Mouse (Mus musculus) liver, embryonic 14.5 days (tissue): ENCODE measurements at regions not wholly inside any gene's neighbourhood (a gene's known extent, or its start where the extent isn't known, plus 50 kb on each side); places are given as distances from the start of the nearest gene placed in this dataset.

Experiments used
- ATAC-seq: fragments of 200-750 bp; cut with Nextera tagmentation; 2 replicates; pipeline ENCODE4 v1.8.0; 2017; ENCODE audit warnings: moderate number of reproducible peaks, mild to moderate bottlenecking, moderate library complexity; ENCODE audit not compliant: insufficient read depth
- DNase-seq, 3 experiments: peaks; one replicate each; pipeline ENCODE4 v3.0.0-alpha.2; 2012 to 2013; ENCODE audit warnings: low read depth in 3 of 3, low spot score in 3 of 3
- H3K27ac ChIP-seq: fragments of 300-500 bp; sonication (generic); 2 replicates; pipeline ENCODE4 v1.5.1; 2014; ENCODE audit warnings: moderate library complexity, mild to moderate bottlenecking, control low read depth, inconsistent platforms
- H3K27me3 ChIP-seq: fragments of 300-500 bp; sonication (generic); 2 replicates; pipeline ENCODE4 v1.6.1; 2014; ENCODE audit warnings: mild to moderate bottlenecking, low read length, moderate library complexity; ENCODE audit not compliant: control insufficient read depth, insufficient read depth
- H3K36me3 ChIP-seq: fragments of 300-500 bp; sonication (generic); replicated peaks from 2 replicates; pipeline ENCODE4 v1.6.1; 2014; ENCODE audit warnings: low read depth; ENCODE audit not compliant: control insufficient read depth, insufficient read depth
- H3K4me1 ChIP-seq, 2 experiments: fragments of 200-500 bp in 1 of 2; fragments of 300-500 bp in 1 of 2; sonication (generic) in 1 of 2; replicated peaks; 2 replicates each; pipeline ENCODE4 v1.6.1; 2012 to 2014; ENCODE audit warnings: antibody characterized with exemption in 1 of 2, inconsistent platforms in 1 of 2, low read length in 1 of 2; ENCODE audit not compliant: control insufficient read depth in 2 of 2, insufficient read depth in 2 of 2
- H3K4me2 ChIP-seq: fragments of 300-500 bp; sonication (generic); 2 replicates; pipeline ENCODE4 v1.6.1; 2014; ENCODE audit warnings: low read depth, mild to moderate bottlenecking, control low read depth, moderate library complexity
- H3K4me3 ChIP-seq, 2 experiments: fragments of 200-500 bp in 1 of 2; fragments of 300-500 bp in 1 of 2; sonication (generic) in 1 of 2; 2 replicates each; pipeline ENCODE4 v1.5.1; 2012 to 2014; ENCODE audit warnings: low read depth in 2 of 2, low read length in 2 of 2, mild to moderate bottlenecking in 2 of 2, control low read depth in 1 of 2, inconsistent platforms in 1 of 2, moderate library complexity in 1 of 2; ENCODE audit not compliant: insufficient read depth in 1 of 2
- H3K9ac ChIP-seq: fragments of 300-500 bp; sonication (generic); replicated peaks from 2 replicates; pipeline ENCODE4 v1.6.1; 2014; ENCODE audit warnings: mild to moderate bottlenecking, control low read depth, moderate library complexity
- H3K9me3 ChIP-seq: fragments of 300-500 bp; sonication (generic); 2 replicates; pipeline ENCODE4 v1.6.1; 2016; ENCODE audit warnings: low read length, mixed read lengths; ENCODE audit not compliant: control insufficient read depth
- CTCF ChIP-seq: IDR thresholded peaks from 2 replicates; pipeline ENCODE4 v1.5.1; 2016; ENCODE audit warnings: antibody characterized with exemption, low read depth, control low read depth
- EP300 ChIP-seq: IDR thresholded peaks from 2 replicates; pipeline ENCODE4 v1.6.1; 2016; ENCODE audit warnings: antibody characterized with exemption, low read depth
- WGBS: fragments of 180-500 bp; shearing (Covaris S2); extraction: QIAGEN DNeasy Blood & Tissue Kit; methylation state at CpG from one replicate; pipeline ENCODE4 v1.1.7; 2014; ENCODE audit not compliant: insufficient replicate concordance; 5-methylcytosine and 5-hydroxymethylcytosine counted together

- H3K9me3 ChIP-seq = no peaks in the 10 kb centered on the region
- H3K36me3 ChIP-seq = no peaks in the 10 kb centered on the region
- no peak overlapping the region for H3K27ac ChIP-seq
- H3K4me3 ChIP-seq = no peak overlapping the region
- TF ChIP-seq CTCF (no peak), EP300 (no peak)
- H3K9ac ChIP-seq = no peak overlapping the region
- H3K4me1 ChIP-seq = no peaks in the 10 kb centered on the region; a peak in 1 of 4 replicates
- WGBS = 14% methylated on average over 6 of the region's 6 CpGs
- H3K27me3 ChIP-seq = no peaks in the 10 kb centered on the region
- no peak for DNase-seq
- H3K4me2 ChIP-seq = no peak overlapping the region
- no peak for ATAC-seq
Observed at GRCm38 (mm10) chr2:117999641-118000040, 112.0 kb upstream of the Thbs1 start.

- Histone ChIP-seq H3K9ac (no peak overlapping the region), H3K27ac (no peak overlapping the region), H3K27me3 (no peaks in the 10 kb centered on the region), H3K4me3 (no peak overlapping the region), H3K4me2 (no peak overlapping the region), H3K9me3 (no peaks in the 10 kb centered on the region), H3K4me1 (peaks cover 0 to 5% of the 10 kb centered on the region in 2 experiments; a peak in 2 of 4 replicates), H3K36me3 (no peaks in the 10 kb centered on the region)
- WGBS = 64% methylated on average over 5 of the region's 5 CpGs
- ATAC-seq (no peak), DNase-seq (no peak)
- TF ChIP-seq EP300 (no peak), CTCF (no peak)
Observed at GRCm38 (mm10) chr2:118004191-118004590, 107.5 kb upstream of the Thbs1 start.

- TF ChIP-seq CTCF = no peak
- peak; percentile 70 for ATAC-seq
Observed at GRCm38 (mm10) chr2:118007539-118008427, 103.9 kb upstream of the Thbs1 start.

GRCm38 (mm10) chr2:118011679-118012078, 100.0 kb upstream of the Thbs1 start:
- no peak overlapping the region for H3K9ac ChIP-seq
- no peak for TF ChIP-seq EP300
- TF ChIP-seq CTCF = no peak
- H3K4me3 ChIP-seq = no peak overlapping the region
- no peak overlapping the region for H3K27ac ChIP-seq
- no peak overlapping the region for H3K4me2 ChIP-seq
- H3K36me3 ChIP-seq = no peaks in the 10 kb centered on the region
- ATAC-seq (no peak), DNase-seq (no peak)
- WGBS = 21% methylated on average over 7 of the region's 7 CpGs
- H3K9me3 ChIP-seq = no peaks in the 10 kb centered on the region
- H3K27me3 ChIP-seq = no peaks in the 10 kb centered on the region
- H3K4me1 ChIP-seq = peaks cover 0 to 12% of the 10 kb centered on the region in 2 experiments; a peak in 2 of 4 replicates

More at GRCm38 (mm10) chr2:118007539-118008427, 103.9 kb upstream of the Thbs1 start:
- 34% methylated on average over 10 of the region's 10 CpGs for WGBS
- H3K4me2 ChIP-seq = peak overlapping the region; percentile 14; the same call in 1 of the 2 replicates
- no peak overlapping the region for H3K9ac ChIP-seq
- no peaks in the 10 kb centered on the region for H3K9me3 ChIP-seq
- H3K4me1 ChIP-seq = peaks cover 0 to 12% of the 10 kb centered on the region in 2 experiments; a peak in 2 of 4 replicates
- no peaks in the 10 kb centered on the region for H3K36me3 ChIP-seq
- peak in 2 of 3 experiments; percentile 10 to 29 for DNase-seq
- no peaks in the 10 kb centered on the region for H3K27me3 ChIP-seq
- no peak overlapping the region for H3K4me3 ChIP-seq
- no peak overlapping the region for H3K27ac ChIP-seq

GRCm38 (mm10) chr2:118012211-118012610, 99.5 kb upstream of the Thbs1 start:
- no peak for DNase-seq
- TF ChIP-seq EP300 (no peak), CTCF (no peak)
- no peak overlapping the region for H3K4me2 ChIP-seq
- ATAC-seq = no peak
- H3K4me1 ChIP-seq = peaks cover 0 to 10% of the 10 kb centered on the region in 2 experiments; a peak in 2 of 4 replicates
- H3K9ac ChIP-seq = no peak overlapping the region
- 35% methylated on average over 3 of the region's 3 CpGs for WGBS
- no peaks in the 10 kb centered on the region for H3K27me3 ChIP-seq
- no peaks in the 10 kb centered on the region for H3K36me3 ChIP-seq
- no peak overlapping the region for H3K4me3 ChIP-seq
- H3K27ac ChIP-seq = no peak overlapping the region
- H3K9me3 ChIP-seq = no peaks in the 10 kb centered on the region
